Mouse (Mus musculus) telencephalon, adult 2 months (tissue): ENCODE results near the gene Pitpnb.
A peak's percentile ranks its signal among the peaks of the same experiment; 100 is the strongest.

Source experiments
- DNase-seq: peaks from one replicate; pipeline ENCODE4 v3.0.0-alpha.2; 2011; ENCODE audit warnings: low read depth, low spot score

Gene Pitpnb

DNA sequence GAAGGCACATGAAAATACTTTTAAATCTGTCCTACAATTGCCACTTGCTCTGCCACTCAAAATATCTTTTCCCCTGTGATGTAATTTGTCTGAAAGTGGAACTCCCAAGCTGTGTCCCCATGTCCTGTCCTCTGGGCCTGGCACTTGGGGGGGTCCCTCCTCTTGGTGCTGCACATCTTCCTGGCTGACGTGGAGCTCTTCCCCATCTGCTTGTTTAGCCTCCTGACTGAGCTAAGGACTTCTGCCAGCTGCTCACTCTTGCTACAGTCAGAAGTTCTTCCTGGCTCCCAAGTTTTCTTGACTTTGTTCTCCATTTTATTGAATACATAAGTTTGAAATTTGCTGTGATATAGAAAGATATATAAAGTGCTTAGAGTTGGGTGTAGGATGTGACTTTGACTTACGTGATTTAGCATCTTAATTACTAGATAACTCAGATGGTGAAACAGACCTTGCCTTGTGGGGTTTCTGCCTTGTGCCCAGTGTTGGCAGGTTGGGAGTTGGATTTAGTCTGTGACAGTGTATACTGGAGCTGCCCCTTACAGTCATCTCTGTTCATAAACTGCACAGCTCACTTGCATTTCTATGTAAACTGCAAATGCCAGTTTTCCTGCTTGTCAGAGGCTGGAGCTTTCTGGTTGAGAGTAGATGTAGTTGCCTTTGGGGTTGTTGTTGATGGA, 14.3 kb downstream of the Pitpnb start:
- no peak for DNase-seq

DNA sequence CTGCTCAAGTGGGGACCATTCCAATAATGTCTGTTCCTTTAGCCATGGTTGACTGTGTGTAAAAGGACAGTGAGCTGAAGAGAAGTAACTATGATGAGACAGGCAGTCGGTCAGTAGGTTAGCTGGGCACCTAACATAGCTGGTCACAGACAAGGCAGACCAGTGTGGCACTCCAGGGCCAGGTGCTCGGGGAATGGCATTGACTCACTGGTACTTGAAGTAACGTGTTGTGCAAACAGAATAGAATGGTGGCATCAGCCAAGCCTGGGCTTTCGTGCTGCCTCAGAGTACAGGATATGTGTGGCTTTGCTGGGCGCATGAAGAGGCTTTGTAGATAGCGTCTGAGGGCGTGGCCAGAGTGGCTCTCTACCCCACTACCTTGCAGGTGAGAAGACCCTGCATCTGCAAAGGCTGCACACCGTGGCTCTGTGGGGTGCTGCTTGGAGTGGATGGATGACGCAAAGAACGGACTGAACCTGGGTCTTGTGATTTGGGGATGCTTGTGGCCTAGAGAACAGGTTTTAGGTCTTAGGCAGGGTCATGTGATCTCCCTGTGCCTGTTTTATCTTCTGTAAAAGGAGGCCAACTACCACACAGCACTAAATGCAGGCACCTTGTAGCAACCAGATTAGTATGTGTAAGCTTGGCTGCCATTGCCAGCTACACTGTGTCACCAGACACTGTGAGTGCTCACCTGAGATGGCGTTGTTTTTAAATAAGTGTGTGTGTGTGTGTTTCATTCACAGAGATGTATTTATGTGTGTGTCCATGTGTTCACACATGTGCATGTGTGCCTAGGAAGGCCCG, 26.5 kb downstream of the Pitpnb start:
- DNase-seq = no peak

DNA sequence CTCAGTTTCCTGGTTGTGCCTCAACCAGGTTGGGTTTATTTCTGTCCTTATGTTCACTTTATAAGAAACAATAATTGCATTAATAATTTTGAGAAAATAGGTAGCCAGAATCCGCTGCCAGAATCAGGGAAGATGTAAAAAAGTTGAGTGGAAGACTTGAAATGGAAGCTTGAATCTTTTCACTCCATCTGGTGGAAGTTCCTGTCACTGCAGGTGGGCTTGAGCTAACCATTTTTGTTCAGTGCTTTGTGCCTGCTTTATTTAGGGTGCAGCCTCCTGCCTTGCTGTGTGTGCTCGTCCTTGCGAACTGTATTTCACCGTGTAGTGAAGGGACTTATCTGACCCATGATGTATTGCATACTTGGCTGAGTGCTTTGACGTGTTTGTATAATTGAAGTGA, 30.0 kb downstream of the Pitpnb start:
- DNase-seq = no peak

DNA sequence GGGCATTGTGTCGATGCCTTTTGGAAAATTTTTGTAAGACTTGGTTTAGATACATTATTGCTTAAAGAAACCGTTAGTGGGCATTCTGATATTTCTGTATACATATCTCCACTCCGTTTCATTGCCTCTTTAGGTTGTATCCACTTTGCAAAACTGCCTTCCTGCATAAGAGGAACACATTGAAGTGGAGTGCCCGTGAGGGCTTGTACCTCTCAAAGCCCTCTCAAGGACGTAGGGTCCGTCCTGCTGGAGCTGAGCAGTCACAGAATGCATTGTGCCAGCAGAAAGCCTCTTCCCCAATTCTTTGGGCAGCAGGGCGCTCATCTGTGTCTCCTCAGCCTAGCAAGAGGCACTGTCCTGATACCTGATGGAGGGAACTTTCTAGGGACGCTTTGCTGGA, 30.5 kb downstream of the Pitpnb start:
- no peak for DNase-seq

DNA sequence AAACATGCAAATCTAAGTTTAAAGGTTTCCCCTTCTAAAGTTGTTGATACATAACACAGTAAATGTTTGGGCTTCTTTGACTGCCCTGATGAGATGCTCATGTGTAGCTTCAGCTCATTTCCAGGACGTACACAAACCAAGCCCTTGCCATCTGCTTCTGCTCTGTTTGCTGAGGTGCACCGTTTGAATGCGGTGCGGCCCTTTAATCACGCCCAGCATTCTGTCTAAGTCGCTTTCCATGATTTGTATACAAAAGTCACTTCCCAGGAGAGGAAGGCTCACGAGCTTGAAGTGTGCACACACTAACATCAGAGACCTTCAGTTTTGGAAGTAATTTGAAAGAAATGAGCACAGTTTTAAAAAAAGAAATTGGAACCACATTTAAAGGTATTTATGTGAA, 31.3 kb downstream of the Pitpnb start:
- no peak for DNase-seq

DNA sequence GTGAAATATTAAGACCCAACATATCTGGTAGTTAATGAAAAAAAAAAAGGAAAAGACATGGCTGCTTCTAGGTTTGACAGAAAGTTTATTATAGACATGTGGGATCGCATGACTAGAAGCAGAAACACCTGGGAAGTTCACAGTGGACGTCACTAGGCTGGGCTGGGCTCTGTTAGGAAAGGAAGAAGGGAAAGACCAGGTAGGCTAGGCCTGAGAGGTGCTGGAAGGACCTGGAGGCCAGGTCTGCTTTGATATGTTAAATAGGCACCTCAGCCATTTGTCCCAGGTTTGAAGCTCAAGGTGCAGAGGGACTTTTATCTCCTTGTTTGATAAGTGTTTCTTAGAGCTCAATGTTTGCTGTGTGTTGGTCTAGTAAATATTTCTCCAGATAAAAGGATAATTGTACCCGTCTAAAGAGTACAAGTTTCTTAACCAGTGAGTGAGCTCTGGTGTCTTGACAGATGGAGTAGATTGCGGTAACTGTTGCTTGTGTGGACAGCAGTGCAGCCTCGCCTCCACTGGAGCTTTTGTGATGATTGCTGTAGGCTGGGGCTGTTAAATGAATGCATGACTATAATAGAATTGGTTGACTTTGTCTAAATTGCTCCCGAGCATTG, 33.0 kb downstream of the Pitpnb start:
- no peak for DNase-seq

DNA sequence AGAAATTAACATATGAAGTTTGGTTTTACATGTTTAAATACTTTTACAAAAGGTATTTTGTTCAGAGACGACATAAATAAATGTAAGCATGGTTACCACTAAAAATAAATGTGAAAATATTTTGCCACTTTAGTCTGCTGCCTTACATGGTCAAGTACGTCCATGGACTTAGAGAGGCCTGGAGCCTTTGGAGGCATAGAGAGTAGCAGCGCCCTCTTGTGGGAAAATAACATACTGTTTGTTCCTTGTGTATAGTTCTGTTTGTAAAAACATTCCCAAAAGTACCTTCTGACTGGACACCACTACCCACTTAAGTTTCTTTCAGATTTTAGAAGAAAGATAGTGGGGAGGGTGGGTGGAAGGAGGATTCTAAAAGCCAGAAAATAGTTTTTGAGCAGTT, 34.0 kb downstream of the Pitpnb start:
- peak; percentile 32 for DNase-seq

DNA sequence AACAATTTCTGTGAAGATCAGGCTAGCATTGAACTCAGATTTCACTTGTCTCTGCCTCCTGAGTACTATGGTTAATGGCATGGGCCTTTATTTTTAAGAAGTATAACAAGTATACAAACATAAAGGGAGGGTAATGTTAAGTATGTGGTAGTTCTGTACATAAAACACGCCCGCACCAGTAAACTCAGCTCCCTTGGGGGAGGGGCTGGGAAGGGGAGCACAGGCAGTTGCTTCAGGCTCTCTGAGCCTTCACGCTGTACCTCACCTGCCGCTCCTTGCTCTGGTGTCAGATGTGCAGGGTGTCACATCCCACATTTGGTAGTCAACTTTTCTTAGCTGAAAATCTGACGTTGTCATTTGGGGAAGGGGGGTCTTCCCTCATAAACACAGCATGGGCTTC, 35.6 kb downstream of the Pitpnb start:
- DNase-seq = no peak

DNA sequence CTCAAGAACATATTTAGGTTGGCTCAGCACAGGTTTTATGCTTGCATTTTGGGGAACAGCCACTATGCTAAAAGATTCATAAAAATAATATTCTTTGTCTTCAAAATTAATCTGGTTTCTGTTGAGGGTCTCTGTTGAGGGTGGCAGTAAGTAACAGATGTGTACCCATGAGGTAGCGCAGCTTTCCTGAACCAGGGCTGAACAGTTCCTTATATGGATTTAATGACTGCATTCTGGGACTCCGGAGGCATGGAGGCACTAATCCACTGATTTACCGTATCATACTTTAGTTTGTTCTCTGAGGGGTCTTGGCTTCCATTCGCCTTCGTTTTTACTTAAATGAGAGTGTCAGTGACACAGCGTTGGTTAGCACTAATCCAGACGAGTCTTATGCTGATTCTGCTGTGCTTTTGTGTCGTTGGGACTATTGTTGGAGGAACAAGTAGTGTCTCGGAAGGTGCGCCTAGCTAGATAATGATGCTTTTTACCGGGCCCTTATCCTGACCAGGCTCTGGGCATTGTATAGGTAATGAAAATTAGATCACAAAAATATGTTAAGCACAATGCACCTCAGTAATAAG, 37.5 kb downstream of the Pitpnb start:
- no peak for DNase-seq

DNA sequence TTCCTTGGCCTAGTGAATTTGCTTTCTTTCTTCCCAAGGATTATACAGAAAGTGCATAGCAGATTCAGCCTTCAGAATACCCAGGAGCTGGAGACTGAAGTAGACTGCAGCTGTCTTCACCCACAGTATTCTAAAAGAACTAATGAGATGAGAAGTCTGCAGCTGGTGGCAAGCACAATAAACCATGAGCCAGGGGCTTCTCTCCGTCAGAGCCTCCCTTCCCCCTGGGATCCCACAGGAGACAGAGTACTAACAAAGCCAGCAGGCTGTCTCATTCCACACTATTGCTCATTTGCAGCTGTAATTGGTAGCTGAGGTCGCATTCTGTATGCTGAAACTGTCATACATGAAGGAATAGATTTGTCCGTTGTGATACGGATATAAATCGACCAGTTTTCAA, 38.0 kb downstream of the Pitpnb start:
- no peak for DNase-seq

DNA sequence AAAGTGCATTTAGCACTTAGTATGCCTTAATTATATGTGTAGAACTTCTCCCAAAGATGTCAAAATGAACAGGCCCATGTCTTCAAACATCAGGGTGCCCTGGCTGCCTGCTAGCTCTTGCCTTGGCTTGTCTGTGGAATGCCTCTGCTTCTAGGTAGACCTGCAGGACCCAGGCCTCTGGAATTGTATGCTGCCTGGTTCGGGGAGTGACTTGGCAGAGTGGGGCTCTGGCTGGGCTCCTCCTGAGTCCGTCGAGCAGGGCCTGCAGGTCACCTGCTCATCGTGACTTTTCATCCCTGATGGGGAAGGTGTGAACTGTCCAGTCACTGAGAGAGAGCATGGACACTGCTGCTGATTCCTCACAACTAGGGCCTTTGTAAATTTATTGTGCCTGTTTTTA, 45.1 kb downstream of the Pitpnb start:
- DNase-seq = no peak

DNA sequence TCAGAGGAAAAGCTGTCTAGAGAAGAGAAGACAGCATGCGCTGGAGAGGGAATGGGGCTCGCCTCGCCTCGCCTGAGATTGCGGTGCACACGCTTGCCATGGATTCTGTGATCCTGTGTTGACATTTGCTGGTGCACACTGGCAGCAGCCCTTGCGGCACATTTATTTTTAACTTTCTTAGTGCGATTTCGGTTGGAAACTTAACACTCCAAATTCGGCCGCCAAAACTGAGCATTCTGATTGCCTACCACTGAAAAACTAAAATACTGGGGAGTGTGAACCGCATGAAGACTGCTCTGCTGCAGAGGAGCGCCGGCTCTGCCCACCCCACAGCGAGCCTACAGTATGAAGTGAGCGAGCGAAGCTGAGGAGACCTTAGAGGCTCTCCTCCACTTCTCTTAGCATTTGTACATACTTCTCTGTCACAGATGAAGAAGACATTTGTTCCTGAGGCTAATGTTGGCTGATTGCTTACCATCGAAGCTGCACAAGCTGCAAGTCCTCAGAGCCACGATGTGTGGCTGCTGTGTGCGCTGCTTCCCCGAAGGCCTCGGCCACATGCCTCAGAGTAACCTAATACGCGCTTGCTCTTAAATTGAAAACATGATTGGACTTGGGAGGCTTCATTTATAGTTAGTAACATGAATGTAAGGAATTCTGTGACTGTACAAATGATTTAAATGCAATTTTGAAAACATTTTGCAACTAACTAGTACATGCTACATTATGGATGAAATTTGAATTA, 45.9 kb downstream of the Pitpnb start:
- peak; percentile 71 for DNase-seq

DNA sequence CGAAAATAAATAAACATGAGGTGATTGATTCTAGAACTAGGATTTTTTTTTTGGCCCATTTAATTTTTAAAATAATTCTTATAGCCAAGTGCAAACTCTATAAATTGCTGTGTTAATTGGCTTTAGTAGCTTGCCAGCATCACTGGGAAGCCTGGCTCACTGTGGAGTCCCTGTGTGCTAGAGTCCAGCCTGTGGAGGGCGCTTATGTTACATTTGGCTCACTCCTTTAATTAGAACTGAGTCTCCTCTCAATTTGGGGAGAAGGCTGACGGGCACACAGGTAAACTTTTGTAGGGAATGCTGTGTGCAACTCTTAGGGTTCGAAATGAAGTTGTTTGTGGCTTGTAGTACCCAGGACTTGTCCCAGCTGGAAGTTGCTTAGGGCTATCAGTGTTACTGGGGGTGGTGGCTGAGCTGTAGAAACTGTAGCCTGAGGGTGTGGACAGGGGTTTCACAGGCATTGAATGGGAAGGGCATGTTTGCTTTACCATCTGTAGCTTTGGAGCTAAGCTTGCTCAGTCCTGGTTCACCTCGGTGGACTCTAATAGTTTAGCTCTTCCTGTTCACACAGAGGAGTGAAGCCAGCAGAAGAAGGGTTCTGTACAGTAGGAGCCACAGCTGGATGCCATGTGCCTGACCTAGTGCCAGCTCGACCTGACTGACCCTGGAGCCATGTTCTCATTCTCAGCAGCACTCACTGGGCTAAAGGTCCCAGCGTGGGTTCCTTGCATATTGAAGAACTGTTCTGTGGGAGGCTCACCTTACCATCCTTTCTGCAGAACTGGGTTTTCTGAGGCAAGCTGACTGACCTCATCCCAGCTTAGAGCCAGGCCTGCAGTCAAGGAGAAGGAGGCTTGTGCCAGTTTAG, 47.8 kb downstream of the Pitpnb start:
- no peak for DNase-seq

DNA sequence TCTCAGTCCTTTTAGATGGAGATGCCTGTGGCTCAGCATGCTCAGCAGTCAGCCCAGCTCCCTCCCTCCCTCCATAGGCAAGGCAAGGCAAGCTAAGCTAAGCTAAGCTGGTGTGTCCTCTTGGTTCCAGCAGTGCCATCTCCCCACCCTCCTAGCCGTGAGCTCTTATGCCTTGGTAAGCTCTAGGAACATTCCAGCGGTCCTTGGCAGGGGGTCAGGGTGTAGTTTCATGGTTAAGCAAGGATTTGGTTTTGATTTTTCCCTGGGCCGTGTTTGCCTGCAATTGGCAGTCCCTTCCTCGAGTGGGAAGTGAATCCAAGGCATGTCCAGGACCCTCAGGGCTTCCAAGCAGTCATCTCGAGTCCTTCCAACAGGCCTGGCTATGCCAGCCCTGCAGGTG, 52.8 kb downstream of the Pitpnb start:
- DNase-seq = no peak

DNA sequence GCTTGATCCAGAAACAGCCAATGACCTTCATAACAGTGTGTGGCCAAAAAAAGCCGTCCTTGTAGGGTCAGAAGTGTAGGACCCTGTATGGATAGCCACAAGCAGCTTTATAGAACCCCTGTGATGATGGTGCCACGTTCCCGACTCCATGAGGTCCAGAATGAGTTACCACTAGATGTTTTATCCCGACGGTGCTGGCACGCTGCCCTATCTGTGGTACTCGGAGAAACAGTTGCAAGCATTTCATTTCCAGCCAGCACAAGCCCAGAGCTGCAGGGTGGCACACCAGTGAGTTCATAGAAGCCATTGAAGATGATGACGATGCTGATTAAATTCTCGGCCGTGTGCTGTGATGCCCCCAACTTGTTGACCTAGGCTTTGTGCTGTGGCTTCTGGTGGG, 60.3 kb downstream of the Pitpnb start:
- no peak for DNase-seq

DNA sequence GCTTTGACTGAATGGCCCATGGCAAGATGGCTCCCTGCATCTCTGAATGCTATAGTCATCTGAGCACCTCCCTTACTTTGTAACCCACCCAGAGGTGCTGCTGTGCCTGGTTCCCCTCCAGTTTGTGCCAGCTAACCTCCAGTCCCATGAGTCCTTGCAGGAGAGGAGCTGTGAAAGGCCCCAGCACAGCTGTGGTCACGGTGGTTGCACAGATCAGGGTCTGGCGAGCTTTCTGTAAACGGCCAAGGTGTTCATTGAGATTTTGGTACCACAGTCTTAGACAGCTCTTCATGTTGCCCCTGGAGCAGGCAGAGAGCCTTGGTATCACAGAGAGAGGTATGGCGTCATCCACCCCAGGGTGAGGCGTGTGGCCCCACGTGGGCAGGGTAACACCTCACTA, 60.9 kb downstream of the Pitpnb start:
- DNase-seq = no peak

DNA sequence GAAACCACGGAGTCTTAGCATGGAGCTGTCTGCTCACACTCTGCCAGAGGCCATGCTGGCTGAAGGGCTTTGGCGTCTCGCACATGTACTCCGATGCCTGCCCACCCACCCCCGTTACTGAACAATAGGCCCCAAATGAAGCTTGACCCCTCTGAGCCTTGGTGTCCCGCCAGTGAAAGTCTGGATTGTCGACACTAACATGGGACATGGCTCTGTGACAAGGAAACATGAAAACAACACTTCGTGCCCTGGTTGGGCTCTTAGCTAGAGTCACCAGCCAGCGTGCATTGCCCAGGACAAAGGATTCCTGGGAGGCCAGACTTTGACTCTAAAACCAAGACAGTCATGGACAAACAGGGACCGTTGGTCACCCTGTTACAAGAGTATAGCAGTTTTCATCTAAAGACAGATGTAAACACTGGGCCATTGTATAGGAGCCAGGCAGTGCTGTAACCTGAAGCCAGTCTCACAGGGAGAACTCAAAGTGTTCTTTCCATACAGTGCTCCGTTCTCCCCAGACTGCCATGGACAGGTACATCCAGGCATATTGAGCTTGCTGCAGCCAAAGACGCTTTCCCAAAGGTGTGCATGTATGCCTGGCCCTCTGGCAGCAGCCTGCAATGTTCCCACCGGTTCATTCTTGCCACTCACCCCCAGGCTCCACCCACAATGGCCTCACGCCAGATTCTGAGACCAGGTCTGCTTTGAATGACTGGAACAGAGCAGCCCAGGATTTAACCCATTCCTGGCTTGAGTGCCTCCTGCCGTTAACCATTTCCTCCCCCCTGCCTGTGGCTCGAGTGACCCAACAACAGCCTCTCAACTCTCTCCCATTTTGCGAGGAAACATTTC, 63.0 kb downstream of the Pitpnb start:
- DNase-seq = no peak

DNA sequence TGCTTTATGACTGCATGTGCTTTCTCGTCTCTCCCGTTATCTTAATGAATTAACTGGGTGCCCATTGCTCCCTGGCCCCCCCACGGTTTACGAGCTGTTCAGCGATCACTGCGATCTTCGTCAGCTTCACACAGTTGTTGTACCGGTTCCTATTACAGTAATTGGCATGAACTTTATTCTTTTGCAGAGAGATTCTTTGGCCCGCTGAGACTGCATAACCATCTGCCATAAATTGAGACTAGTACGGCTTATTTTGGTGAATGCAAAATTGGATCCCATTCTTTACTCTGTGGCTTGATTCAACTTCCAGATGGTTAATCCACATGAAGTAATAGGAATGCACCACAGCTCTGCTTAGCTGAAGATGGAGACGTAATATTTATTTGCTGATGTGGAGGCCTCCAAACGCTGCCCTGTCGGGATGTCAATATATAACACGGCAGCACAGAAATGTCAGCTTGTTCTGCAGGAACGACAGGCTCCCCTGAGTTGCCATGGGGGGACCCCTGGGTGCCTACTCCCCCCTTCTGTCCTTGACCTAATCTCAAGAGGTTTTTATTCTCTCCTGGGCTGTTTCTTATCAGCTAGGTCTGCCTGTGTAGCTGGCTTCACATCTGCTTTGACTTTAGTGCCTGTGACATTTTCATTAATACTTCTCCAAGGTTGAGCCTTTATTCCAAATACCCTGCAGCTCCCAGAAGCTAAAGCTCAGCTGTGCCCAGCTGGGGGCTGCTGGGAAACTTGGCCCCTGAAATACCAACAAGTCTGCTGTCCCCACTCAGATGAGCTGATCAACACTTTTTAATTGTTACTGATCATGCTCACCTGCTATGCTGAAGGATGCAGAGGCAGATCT, 63.9 kb downstream of the Pitpnb start:
- DNase-seq = peak; percentile 51

DNA sequence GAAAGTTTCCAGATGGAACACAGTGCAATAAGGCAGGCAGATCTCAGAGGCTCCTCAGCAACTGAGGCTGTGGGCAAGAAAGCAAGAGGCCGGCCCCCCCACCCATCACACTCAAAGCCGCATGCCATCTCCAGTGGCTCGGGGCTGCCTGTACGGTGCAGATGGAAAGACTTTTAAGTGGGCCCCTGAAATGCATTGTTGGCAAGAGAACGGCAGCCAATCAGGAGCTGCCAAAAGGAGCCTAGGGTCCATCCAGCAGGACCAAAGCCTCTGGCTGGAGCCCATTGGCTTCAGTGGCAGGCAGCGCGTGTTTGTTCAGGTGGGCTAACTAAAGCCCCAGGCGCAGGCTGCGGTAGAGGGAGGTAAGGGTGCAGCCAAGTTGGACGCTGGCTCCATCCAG, 65.2 kb downstream of the Pitpnb start:
- DNase-seq = no peak
